Comparison of ENCODE assay signal across 8 mouse cellular contexts in the genomic region with DNA sequence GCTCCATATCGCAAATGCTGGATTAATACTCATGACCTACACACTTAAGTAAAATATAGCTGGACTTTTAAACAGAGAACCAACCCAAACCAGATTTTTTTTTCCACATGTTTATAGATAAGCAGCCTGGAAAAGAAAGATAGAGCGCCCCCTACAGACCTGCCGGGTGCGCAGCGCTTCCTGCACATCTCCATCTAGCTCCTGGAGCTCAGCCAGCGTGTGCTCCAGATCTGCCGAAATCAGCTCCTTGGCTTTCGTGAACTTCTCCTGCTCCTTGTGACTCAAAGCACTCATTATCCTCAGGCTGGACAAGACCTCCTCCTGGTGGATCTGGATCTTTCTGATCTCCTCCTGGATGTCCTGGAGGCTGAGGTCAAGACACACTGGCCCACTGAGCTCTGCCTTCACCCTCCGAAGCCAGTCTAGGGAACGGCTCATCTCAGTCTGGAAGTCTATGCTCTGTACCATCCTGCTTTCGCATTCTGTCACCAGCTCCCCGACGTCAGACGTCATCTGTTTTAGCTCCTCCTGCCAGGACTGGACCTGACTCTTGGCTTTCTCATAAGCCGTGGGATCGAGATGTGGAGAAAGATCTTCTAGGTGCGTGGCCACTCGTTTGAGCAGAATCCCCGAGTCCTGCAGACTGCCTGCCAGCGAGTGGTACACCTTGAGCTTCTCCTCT.
DNase-seq lines count a peak whose midpoint lies in the region; ATAC-seq and TF ChIP-seq lines count a peak whose summit lies in the region.

No protein-coding gene starts in this region.

- H3K4me2 ChIP-seq in heart, embryonic 12.5 days = no peak overlapping the region
- no peak overlapping the region for H3K4me2 ChIP-seq in forebrain, embryonic 16.5 days (ENCODE audit: low read length)

- no peak for ATAC-seq in heart, embryonic 12.5 days (ENCODE audit: insufficient number of reproducible peaks, low FRiP score)
- ATAC-seq in forebrain, embryonic 16.5 days = no peak

- peak; percentile 73 for TF ChIP-seq CTCF in heart, adult 2 months (IDR thresholded peaks at IDR 0.05)
- peak; percentile 57; the same call in 1 of the 2 replicates for TF ChIP-seq CTCF in testis, adult 2 months (IDR thresholded peaks at IDR 0.05; ENCODE audit: control insufficient read depth, insufficient read depth, insufficient replicate concordance, low read depth, low read length)

- no peak for TF ChIP-seq EP300 in heart, adult 2 months (IDR thresholded peaks at IDR 0.05; ENCODE audit: insufficient read depth, low read depth, low read length)

- no peaks in the 10 kb centered on the region for H3K4me1 ChIP-seq in heart, adult 2 months (ENCODE audit: control insufficient read depth, insufficient read depth, low read length)
- H3K4me1 ChIP-seq in heart, embryonic 12.5 days (replicated peaks) = no peaks in the 10 kb centered on the region
- H3K4me1 ChIP-seq in testis, adult 2 months (ENCODE audit: control insufficient read depth, insufficient read depth, low read length) = peaks cover 4% of the 10 kb centered on the region
- no peaks in the 10 kb centered on the region for H3K4me1 ChIP-seq in forebrain, embryonic 16.5 days (replicated peaks; ENCODE audit: control insufficient read depth, insufficient read depth, low read length)

- H3K36me3 ChIP-seq in heart, adult 2 months (ENCODE audit: control insufficient read depth, insufficient read depth, low read length) = no peaks in the 10 kb centered on the region; the same call in none of the 2 replicates
- H3K36me3 ChIP-seq in heart, embryonic 12.5 days = peaks cover 51% of the 10 kb centered on the region
- H3K36me3 ChIP-seq in testis, adult 2 months (ENCODE audit: control insufficient read depth, insufficient read depth, low read length) = no peaks in the 10 kb centered on the region
- H3K36me3 ChIP-seq in forebrain, embryonic 16.5 days (ENCODE audit: control insufficient read depth, insufficient read depth) = no peaks in the 10 kb centered on the region

- intact Hi-C loops in heart, adult 2 months (cut with DNase I) = no loop called here
- intact Hi-C loops in heart, postnatal 14 days (cut with DNase I) = no loop called here

- H3K9me3 ChIP-seq in heart, embryonic 12.5 days (replicated peaks) = no peaks in the 10 kb centered on the region
- H3K9me3 ChIP-seq in forebrain, embryonic 16.5 days (ENCODE audit: control insufficient read depth, low read length) = no peaks in the 10 kb centered on the region

- WGBS in heart, adult 2 months = 72% methylated on average over 20 of the region's 20 CpGs
- WGBS in heart, embryonic 12.5 days = 72% methylated on average over 20 of the region's 20 CpGs
- WGBS in forebrain, embryonic 16.5 days = 81% methylated on average over 20 of the region's 20 CpGs

- no peaks in the 10 kb centered on the region for H3K79me2 ChIP-seq in heart, adult 2 months (replicated peaks; ENCODE audit: control insufficient read depth, insufficient read depth, low read length)

- no peak overlapping the region for H3K4me3 ChIP-seq in heart, adult 2 months
- H3K4me3 ChIP-seq in heart, embryonic 12.5 days = no peak overlapping the region
- peak overlapping the region; percentile 31 for H3K4me3 ChIP-seq in testis, adult 2 months (ENCODE audit: control insufficient read depth, low read depth, low read length)
- no peak overlapping the region for H3K4me3 ChIP-seq in forebrain, embryonic 16.5 days (replicated peaks; ENCODE audit: low read length)

- no peak overlapping the region for H3K27ac ChIP-seq in heart, adult 2 months
- no peak overlapping the region for H3K27ac ChIP-seq in heart, embryonic 12.5 days (ENCODE audit: poor library complexity, severe bottlenecking)
- H3K27ac ChIP-seq in testis, adult 2 months (ENCODE audit: control insufficient read depth, insufficient read depth, low read depth, low read length) = no peak overlapping the region
- no peak overlapping the region for H3K27ac ChIP-seq in forebrain, embryonic 16.5 days (ENCODE audit: low read length)

- no peak overlapping the region for H3K9ac ChIP-seq in heart, adult 2 months (ENCODE audit: low read depth, low read length)
- no peak overlapping the region for H3K9ac ChIP-seq in heart, embryonic 12.5 days
- no peak overlapping the region for H3K9ac ChIP-seq in forebrain, embryonic 16.5 days (replicated peaks; ENCODE audit: low read depth, low read length)

- DNase-seq in heart, adult 2 months = peak; percentile 32 to 45
- peak; percentile 41 for DNase-seq in A20 (ENCODE audit: low read depth, low spot score)
- DNase-seq in adrenal gland, postnatal 14 days = peak; percentile 22
- DNase-seq in heart, postnatal 14 days = peak; percentile 58 to 70
- no peak for DNase-seq in embryo, embryonic 10 days (ENCODE audit: low spot score)

- no peak for TF ChIP-seq POLR2A in heart, adult 2 months (IDR thresholded peaks at IDR 0.05; ENCODE audit: insufficient read depth, low read depth, low read length)
- no peak for TF ChIP-seq POLR2A in testis, adult 2 months (IDR thresholded peaks at IDR 0.05; ENCODE audit: control insufficient read depth, low read depth, low read length)

- H3K27me3 ChIP-seq in heart, adult 2 months (ENCODE audit: control insufficient read depth, insufficient read depth, low read length) = no peaks in the 10 kb centered on the region
- H3K27me3 ChIP-seq in heart, embryonic 12.5 days (replicated peaks) = no peaks in the 10 kb centered on the region
- no peaks in the 10 kb centered on the region for H3K27me3 ChIP-seq in testis, adult 2 months (ENCODE audit: control insufficient read depth, insufficient read depth, low read length)
- H3K27me3 ChIP-seq in forebrain, embryonic 16.5 days (replicated peaks; ENCODE audit: control insufficient read depth, insufficient read depth, low read length) = no peaks in the 10 kb centered on the region
